Mouse (Mus musculus): ENCODE measurements at regions not wholly inside any gene's neighbourhood (a gene's known extent, or its start where the extent isn't known, plus 50 kb on each side); places are given as distances from the start of the nearest gene placed in this dataset.
"Not testable (repeated sequence)": the region's sequence is repeated elsewhere in the genome, so short reads cannot be mapped to it uniquely, and the experiment has no call there.

DNA sequence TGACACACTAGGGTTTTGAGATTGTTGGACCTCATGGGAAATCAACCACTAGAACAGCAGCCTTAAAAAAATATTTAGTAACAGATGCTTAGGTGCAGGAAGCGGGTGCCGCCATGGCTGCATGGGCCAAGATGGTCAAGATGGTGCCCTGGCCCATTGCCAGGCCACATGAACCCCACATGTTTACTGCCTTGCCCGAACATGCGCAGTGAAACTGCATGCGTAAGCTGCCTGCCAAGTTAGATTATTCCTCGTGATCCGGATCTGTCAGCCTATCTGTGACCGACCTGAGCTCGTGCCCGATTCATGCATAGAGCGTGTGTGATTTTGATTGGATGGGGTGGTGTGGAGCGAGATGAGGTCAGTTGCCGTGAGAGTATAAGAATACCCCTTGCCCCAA is 93.2 kb upstream of the Kcnmb2 start:
- H3K36me3 ChIP-seq (ENCODE audit: insufficient read depth, low read length); ATAC-seq (ENCODE audit: low FRiP score, low TSS enrichment); H3K27ac ChIP-seq (ENCODE audit: low read length); H3K4me2 ChIP-seq (replicated peaks; ENCODE audit: low read depth, low read length); H3K4me3 ChIP-seq (ENCODE audit: low read length); H3K9ac ChIP-seq (replicated peaks; ENCODE audit: low read length); H3K9me3 ChIP-seq (ENCODE audit: low read length); H3K27me3 ChIP-seq (ENCODE audit: insufficient read depth, low read length); H3K4me1 ChIP-seq (ENCODE audit: insufficient read depth, low read length): not testable (repeated sequence)
- 93% methylated on average over 13 of the region's 13 CpGs for WGBS

DNA sequence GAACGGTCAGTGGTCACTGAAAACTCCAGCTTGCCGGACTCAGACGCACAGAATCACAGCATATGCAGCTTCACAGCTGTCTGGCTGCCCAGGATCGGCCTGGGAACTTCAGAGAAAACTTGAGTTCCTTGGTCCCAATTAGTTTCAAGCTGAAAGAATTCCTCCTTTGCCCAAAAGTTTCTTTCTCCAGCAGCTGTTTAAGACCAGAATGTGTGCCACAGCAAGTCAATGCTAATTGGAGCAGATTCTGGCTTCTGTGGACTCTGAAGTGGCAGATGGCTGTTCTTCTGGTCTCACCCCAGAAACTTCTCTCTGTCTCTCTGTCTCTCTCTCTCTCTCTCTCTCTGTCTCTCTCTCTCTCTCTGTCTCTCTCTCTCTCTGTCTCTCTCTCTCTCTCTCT is 91.1 kb upstream of the Kcnmb2 start:
- H3K4me1 ChIP-seq (ENCODE audit: insufficient read depth, low read length) = no peaks in the 10 kb centered on the region
- H3K27ac ChIP-seq (ENCODE audit: low read length) = no peak overlapping the region
- no peaks in the 10 kb centered on the region for H3K36me3 ChIP-seq (ENCODE audit: insufficient read depth, low read length)
- no peak for ATAC-seq (ENCODE audit: low FRiP score, low TSS enrichment)
- no peak overlapping the region for H3K4me3 ChIP-seq (ENCODE audit: low read length)
- H3K9me3 ChIP-seq (ENCODE audit: low read length) = no peaks in the 10 kb centered on the region
- no peak overlapping the region for H3K9ac ChIP-seq (replicated peaks; ENCODE audit: low read length)
- H3K27me3 ChIP-seq (ENCODE audit: insufficient read depth, low read length) = no peaks in the 10 kb centered on the region
- WGBS = 37% methylated on average over 4 of the region's 4 CpGs
- no peak overlapping the region for H3K4me2 ChIP-seq (replicated peaks; ENCODE audit: low read depth, low read length)

DNA sequence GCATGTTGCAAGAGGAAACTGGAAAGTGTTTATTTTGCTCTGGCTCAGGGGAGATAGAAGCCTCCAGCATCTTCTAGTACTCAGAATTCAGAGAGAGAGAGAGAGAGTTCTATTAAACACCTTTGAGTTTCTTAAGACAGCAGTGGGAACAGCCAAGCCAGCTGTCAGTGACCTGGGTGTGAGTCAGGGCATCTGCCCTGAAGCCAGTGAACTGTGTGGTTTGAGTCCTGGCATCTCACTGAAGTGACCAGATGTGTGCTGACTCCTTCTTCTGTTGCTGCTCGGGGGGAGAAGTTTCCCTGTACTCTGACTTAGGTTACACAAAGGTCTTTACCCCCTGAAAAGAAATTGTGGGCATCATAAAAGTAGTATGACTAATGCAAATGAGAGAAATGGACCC is 70.4 kb upstream of the Kcnmb2 start:
- Histone ChIP-seq H3K4me3 (ENCODE audit: low read length) (no peak overlapping the region), H3K27ac (ENCODE audit: low read length) (no peak overlapping the region), H3K9ac (replicated peaks; ENCODE audit: low read length) (no peak overlapping the region), H3K36me3 (ENCODE audit: insufficient read depth, low read length) (no peaks in the 10 kb centered on the region), H3K4me1 (ENCODE audit: insufficient read depth, low read length) (no peaks in the 10 kb centered on the region), H3K27me3 (ENCODE audit: insufficient read depth, low read length) (no peaks in the 10 kb centered on the region), H3K4me2 (replicated peaks; ENCODE audit: low read depth, low read length) (no peak overlapping the region), H3K9me3 (ENCODE audit: low read length) (no peaks in the 10 kb centered on the region)
- WGBS = 27% methylated on average over 1 of the region's 1 CpGs
- no peak for ATAC-seq (ENCODE audit: low FRiP score, low TSS enrichment)

DNA sequence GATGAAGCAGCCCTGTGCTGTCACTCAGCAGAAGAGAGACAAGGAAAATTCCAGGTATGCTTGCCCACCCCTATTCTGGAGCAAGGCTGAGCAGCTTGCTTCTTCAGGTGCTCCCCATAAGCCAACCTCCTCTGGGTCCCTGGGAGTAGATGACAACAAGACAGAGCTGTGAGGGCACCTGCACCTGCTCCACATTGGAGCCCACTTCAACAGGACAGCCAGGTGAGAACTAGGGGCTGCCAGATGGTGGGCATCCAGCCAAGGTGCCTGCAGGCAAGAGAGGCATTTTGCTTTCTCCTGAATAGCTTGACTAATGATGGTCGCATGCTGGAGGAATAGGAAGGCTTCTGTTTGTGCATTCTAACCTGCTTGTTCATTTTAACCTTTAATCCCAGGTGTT is 61.1 kb upstream of the Kcnmb2 start:
- WGBS = 79% methylated on average over 1 of the region's 1 CpGs
- Histone ChIP-seq H3K27me3 (ENCODE audit: insufficient read depth, low read length) (no peaks in the 10 kb centered on the region), H3K27ac (ENCODE audit: low read length) (no peak overlapping the region), H3K4me2 (replicated peaks; ENCODE audit: low read depth, low read length) (no peak overlapping the region), H3K9ac (replicated peaks; ENCODE audit: low read length) (no peak overlapping the region), H3K4me1 (ENCODE audit: insufficient read depth, low read length) (no peaks in the 10 kb centered on the region), H3K9me3 (ENCODE audit: low read length) (no peaks in the 10 kb centered on the region), H3K4me3 (ENCODE audit: low read length) (no peak overlapping the region), H3K36me3 (ENCODE audit: insufficient read depth, low read length) (no peaks in the 10 kb centered on the region)
- no peak for ATAC-seq (ENCODE audit: low FRiP score, low TSS enrichment)

DNA sequence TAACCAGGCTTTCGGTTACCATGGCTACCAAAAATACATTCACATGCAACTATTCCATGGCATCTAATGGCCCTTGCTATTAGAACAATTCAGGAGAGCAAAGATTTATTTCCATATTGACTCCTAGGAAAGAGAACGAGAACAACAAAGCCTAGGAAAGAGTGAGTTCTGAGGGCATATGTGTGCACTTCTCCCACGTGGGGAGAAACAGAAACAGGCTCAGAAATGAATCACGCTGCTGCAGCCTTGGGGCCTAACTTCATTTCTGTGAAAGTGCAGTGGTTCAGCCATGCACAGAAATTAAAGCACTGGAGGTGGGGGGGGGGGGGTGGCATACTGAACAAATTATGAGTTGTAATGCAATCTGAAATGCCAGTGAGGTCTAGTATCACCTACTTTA is 55.2 kb upstream of the Kcnmb2 start:
- Histone ChIP-seq H3K4me1 (ENCODE audit: insufficient read depth, low read length) (no peaks in the 10 kb centered on the region), H3K27ac (ENCODE audit: low read length) (no peak overlapping the region), H3K36me3 (ENCODE audit: insufficient read depth, low read length) (no peaks in the 10 kb centered on the region), H3K4me3 (ENCODE audit: low read length) (no peak overlapping the region), H3K9me3 (ENCODE audit: low read length) (no peaks in the 10 kb centered on the region), H3K9ac (replicated peaks; ENCODE audit: low read length) (no peak overlapping the region), H3K4me2 (replicated peaks; ENCODE audit: low read depth, low read length) (no peak overlapping the region), H3K27me3 (ENCODE audit: insufficient read depth, low read length) (no peaks in the 10 kb centered on the region)
- no peak for ATAC-seq (ENCODE audit: low FRiP score, low TSS enrichment)
- WGBS = 72% methylated on average over 4 of the region's 4 CpGs

All from kidney, embryonic 16.5 days (tissue).